Mouse (Mus musculus) erythroblast, embryonic 14.5 days (primary cell): ENCODE data around the gene Terb1.

ENCODE experiments used
- GATA1 ChIP-seq: IDR thresholded peaks from 2 replicates; pipeline ENCODE4 v1.6.1; 2012; ENCODE audit warnings: low read length, inconsistent platforms, mixed read lengths
- TAL1 ChIP-seq: IDR thresholded peaks from 3 replicates; pipeline ENCODE4 v1.6.1; 2012; ENCODE audit warnings: low read length, inconsistent platforms, mixed read lengths

- TF ChIP-seq TAL1 (no peak), GATA1 (no peak)
Measured at GRCm38 (mm10) chr8:104432656-104433055, 77.1 kb downstream of the Terb1 start.
